Mouse (Mus musculus): ENCODE data around the gene Sp3. TPM values are rescaled to one million over a fixed set of nuclear protein-coding genes. Genes with fewer than 3 reads are reported as not detected.

Gene Sp3
- polyA plus RNA-seq, 1 experiment: 8.9 TPM

DNA sequence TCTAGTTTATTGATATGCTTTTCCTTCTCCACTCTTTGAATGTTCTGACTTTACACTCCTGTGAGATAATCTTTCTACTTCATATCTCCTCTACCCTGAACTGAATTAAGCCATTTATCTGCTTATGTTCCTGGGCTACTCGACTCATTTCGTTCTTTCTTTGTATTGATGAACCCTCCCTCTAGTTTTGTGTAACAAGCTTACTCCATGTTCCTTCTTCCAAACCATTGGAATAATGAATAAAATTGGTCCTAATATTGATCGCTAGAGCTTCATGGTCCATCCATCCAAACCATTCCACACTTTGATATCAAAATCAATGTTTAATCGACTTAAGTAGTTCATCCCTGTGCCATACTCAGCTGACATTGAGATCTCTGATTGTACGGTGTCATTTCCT, 6.4 kb upstream of the Sp3 start, which contains the start of gene Gm11084:
TSS of gene Gm11084 (minus strand) at position 101 of the 400 bp plus-strand sequence.
- peaks cover 1% of the 10 kb centered on the region; the same call in 1 of the 2 replicates for H3K4me1 ChIP-seq (ENCODE audit: control insufficient read depth, insufficient read depth, low read length)
- H3K4me3 ChIP-seq (ENCODE audit: control insufficient read depth, low read depth, low read length): no peak within 1 kb of the TSS
- H3K36me3 ChIP-seq (ENCODE audit: control insufficient read depth, insufficient read depth, low read length): no peaks in the 10 kb centered on the region
- no peak within 1 kb of the TSS for H3K27ac ChIP-seq (ENCODE audit: control insufficient read depth, insufficient read depth, low read depth, low read length)
- no peaks in the 10 kb centered on the region for H3K27me3 ChIP-seq (ENCODE audit: control insufficient read depth, insufficient read depth, low read length)
- TF ChIP-seq POLR2A (IDR thresholded peaks at IDR 0.05; ENCODE audit: control insufficient read depth, low read depth, low read length) (no peak), CTCF (IDR thresholded peaks at IDR 0.05; ENCODE audit: control insufficient read depth, insufficient read depth, insufficient replicate concordance, low read depth, low read length) (no peak)

DNA sequence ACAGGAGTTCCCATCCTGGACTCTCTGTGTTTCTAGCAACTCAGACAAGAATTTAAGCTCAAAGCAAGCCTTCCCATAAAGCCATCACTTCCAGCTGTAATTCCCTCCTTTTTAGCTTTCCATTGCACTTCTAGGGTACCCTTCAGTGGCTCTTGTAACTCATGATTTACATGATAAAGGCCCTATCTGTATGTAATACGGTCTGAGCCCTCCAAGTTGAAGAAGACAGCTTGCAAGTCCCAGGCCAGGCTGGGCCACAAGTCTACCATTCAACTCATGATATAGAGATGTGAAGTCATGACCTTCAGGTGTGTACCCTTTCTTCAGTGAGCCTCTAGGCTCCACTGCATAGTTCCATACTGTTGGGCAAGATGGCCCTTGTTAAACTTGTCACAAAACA, 5.3 kb upstream of the Sp3 start:
- Histone ChIP-seq H3K27ac (ENCODE audit: control insufficient read depth, insufficient read depth, low read depth, low read length) (no peak overlapping the region), H3K4me1 (ENCODE audit: control insufficient read depth, insufficient read depth, low read length) (peaks cover 2% of the 10 kb centered on the region; the same call in 1 of the 2 replicates), H3K36me3 (ENCODE audit: control insufficient read depth, insufficient read depth, low read length) (no peaks in the 10 kb centered on the region), H3K27me3 (ENCODE audit: control insufficient read depth, insufficient read depth, low read length) (no peaks in the 10 kb centered on the region), H3K4me3 (ENCODE audit: control insufficient read depth, low read depth, low read length) (no peak overlapping the region)
- TF ChIP-seq POLR2A (IDR thresholded peaks at IDR 0.05; ENCODE audit: control insufficient read depth, low read depth, low read length) (no peak), CTCF (IDR thresholded peaks at IDR 0.05; ENCODE audit: control insufficient read depth, insufficient read depth, insufficient replicate concordance, low read depth, low read length) (no peak)

DNA sequence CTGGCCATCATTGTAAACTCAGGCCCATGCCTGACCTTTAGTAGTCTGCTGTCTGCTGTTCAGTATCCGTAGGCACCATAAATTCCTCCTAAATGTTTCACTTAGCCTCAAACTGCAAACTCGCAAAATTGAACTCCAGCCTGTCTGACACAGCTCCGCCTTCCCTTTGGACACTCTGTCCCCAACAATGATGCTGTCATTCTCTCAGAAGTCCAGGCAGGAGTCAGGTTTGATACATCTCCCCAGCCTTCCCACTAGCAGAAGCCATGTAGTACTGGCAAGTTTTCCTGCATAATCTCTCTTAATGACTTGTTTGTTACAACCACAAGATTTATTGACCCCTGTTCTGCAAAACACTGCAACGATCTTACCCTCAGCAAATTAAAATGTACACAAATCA, 4.6 kb upstream of the Sp3 start:
- Histone ChIP-seq H3K27ac (ENCODE audit: control insufficient read depth, insufficient read depth, low read depth, low read length) (no peak overlapping the region), H3K27me3 (ENCODE audit: control insufficient read depth, insufficient read depth, low read length) (no peaks in the 10 kb centered on the region)
- TF ChIP-seq CTCF (IDR thresholded peaks at IDR 0.05; ENCODE audit: control insufficient read depth, insufficient read depth, insufficient replicate concordance, low read depth, low read length) (no peak), POLR2A (IDR thresholded peaks at IDR 0.05; ENCODE audit: control insufficient read depth, low read depth, low read length) (no peak)

DNA sequence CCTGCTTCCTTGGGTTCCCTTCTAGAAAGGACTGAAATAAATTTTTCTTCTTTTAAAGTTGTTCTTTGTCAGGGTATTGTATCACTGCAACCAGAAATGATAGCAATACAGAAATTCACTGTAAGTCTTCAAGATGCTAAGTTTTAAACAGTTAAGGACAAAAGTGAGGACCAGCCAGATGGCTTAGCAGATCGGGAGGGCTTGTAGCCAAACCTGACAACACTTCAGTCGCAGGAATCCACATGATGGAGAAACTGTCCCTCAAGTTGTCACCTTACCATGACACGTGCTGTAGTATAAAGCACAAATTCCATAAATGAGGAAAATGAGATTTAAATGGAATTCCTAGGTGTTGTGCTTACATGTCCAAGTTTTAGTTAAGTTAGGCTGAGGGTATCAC, 3.0 kb upstream of the Sp3 start:
- no peak for TF ChIP-seq POLR2A (IDR thresholded peaks at IDR 0.05; ENCODE audit: control insufficient read depth, low read depth, low read length)
- no peak for TF ChIP-seq CTCF (IDR thresholded peaks at IDR 0.05; ENCODE audit: control insufficient read depth, insufficient read depth, insufficient replicate concordance, low read depth, low read length)
- no peaks in the 10 kb centered on the region for H3K27me3 ChIP-seq (ENCODE audit: control insufficient read depth, insufficient read depth, low read length)
- no peak overlapping the region for H3K27ac ChIP-seq (ENCODE audit: control insufficient read depth, insufficient read depth, low read depth, low read length)
- no peak overlapping the region for H3K4me3 ChIP-seq (ENCODE audit: control insufficient read depth, low read depth, low read length)
- no peaks in the 10 kb centered on the region for H3K36me3 ChIP-seq (ENCODE audit: control insufficient read depth, insufficient read depth, low read length)
- H3K4me1 ChIP-seq (ENCODE audit: control insufficient read depth, insufficient read depth, low read length): peaks cover 2% of the 10 kb centered on the region; the same call in 1 of the 2 replicates

More for the DNA sequence above, 4.6 kb upstream of the Sp3 start:
- Histone ChIP-seq H3K4me1 (ENCODE audit: control insufficient read depth, insufficient read depth, low read length) (peaks cover 2% of the 10 kb centered on the region; the same call in 1 of the 2 replicates), H3K36me3 (ENCODE audit: control insufficient read depth, insufficient read depth, low read length) (no peaks in the 10 kb centered on the region), H3K4me3 (ENCODE audit: control insufficient read depth, low read depth, low read length) (no peak overlapping the region)

DNA sequence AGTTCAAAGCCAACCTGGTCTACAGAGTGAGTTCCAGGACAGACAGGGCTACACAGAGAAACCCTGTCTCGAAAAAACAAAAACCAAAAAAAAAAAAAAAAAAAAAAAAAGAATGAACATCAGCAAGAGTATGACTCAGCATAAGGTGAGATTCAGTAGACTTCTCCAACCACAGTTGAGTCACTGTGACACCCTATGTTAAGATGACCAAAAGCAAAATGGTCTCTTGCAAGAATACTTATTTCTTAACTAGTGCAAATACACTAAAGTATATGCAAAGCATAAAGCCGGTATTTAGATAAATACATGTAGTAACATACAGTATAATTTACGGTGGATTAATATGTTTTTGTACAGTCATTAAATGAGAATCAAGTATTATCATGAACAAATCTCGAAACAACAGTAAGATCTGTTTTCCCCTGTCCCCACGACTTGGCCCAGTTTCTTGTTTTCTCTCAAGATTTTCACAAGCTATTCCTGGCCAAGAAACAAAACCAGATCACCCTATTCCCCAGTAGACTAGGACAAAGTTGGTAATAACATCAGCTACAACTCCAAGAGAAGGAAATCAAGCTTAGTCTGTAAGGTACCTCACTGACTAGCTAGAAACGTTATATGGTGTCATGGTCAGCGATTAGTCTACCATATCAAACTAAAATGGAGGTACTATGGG, 2.0 kb upstream of the Sp3 start:
- Histone ChIP-seq H3K27me3 (ENCODE audit: control insufficient read depth, insufficient read depth, low read length) (no peaks in the 10 kb centered on the region), H3K36me3 (ENCODE audit: control insufficient read depth, insufficient read depth, low read length) (no peaks in the 10 kb centered on the region), H3K4me3 (ENCODE audit: control insufficient read depth, low read depth, low read length) (no peak overlapping the region), H3K4me1 (ENCODE audit: control insufficient read depth, insufficient read depth, low read length) (peaks cover 2% of the 10 kb centered on the region; the same call in 1 of the 2 replicates), H3K27ac (ENCODE audit: control insufficient read depth, insufficient read depth, low read depth, low read length) (no peak overlapping the region)
- no peak for TF ChIP-seq CTCF (IDR thresholded peaks at IDR 0.05; ENCODE audit: control insufficient read depth, insufficient read depth, insufficient replicate concordance, low read depth, low read length)
- no peak for TF ChIP-seq POLR2A (IDR thresholded peaks at IDR 0.05; ENCODE audit: control insufficient read depth, low read depth, low read length)

DNA sequence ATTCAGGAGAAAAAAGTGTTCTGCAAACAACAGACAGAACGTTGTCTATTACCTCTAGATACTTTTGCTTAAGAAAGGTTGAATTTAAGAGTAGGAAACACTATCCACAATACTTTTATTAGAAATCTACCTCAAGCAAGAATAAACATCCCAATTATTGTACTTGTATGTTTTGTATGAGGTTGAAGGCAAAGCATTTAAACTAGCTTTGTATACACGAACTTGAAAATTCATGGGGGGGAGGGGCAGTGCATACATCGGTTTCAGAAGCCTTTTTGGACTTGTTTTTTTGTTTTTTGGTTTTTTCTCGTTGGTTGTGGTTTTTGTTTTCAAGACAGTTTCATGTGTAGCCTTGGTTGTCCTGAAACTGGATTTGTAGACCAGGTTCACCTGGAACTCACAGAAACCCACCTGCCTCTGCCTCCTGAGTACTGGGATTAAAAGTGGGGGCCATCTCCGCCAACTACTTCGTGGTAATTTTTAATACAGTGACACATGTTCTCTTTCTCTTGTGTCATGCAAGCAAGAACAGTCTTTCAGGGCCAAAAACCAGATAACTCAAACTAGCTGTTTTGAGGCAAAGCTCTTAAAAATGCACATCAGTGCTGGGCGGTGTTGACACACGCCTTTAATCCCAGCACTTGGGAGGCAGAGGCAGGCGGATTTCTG, 1.3 kb upstream of the Sp3 start:
- H3K27me3 ChIP-seq (ENCODE audit: control insufficient read depth, insufficient read depth, low read length): no peaks in the 10 kb centered on the region
- no peaks in the 10 kb centered on the region for H3K36me3 ChIP-seq (ENCODE audit: control insufficient read depth, insufficient read depth, low read length)
- H3K4me3 ChIP-seq (ENCODE audit: control insufficient read depth, low read depth, low read length): 0 out of 2 replicates have a peak overlapping the region, but pooled peaks have one; percentile 14
- no peak for TF ChIP-seq POLR2A (IDR thresholded peaks at IDR 0.05; ENCODE audit: control insufficient read depth, low read depth, low read length)
- TF ChIP-seq CTCF (IDR thresholded peaks at IDR 0.05; ENCODE audit: control insufficient read depth, insufficient read depth, insufficient replicate concordance, low read depth, low read length): no peak
- H3K4me1 ChIP-seq (ENCODE audit: control insufficient read depth, insufficient read depth, low read length): peaks cover 2% of the 10 kb centered on the region; the same call in 1 of the 2 replicates
- H3K27ac ChIP-seq (ENCODE audit: control insufficient read depth, insufficient read depth, low read depth, low read length): no peak overlapping the region

DNA sequence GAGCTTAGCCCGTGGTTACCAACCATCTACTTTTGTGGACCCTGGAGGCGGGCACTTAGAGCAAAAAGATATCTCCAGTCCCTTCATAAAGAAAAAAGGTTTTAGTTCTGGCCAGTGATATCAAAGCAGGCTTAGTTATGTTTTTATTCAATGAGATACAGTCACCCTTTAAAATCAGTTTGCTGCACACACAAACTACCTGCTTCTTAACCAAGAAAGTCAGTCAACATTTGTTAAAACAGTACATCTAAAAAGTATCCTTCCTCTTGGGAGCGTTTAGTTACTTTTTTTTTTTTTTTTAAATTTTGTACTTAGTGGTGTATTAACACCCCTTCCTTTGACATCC, 802 bp upstream of the Sp3 start:
- TF ChIP-seq CTCF (IDR thresholded peaks at IDR 0.05; ENCODE audit: control insufficient read depth, insufficient read depth, insufficient replicate concordance, low read depth, low read length): no peak
- TF ChIP-seq POLR2A (IDR thresholded peaks at IDR 0.05; ENCODE audit: control insufficient read depth, low read depth, low read length): no peak
- Histone ChIP-seq H3K36me3 (ENCODE audit: control insufficient read depth, insufficient read depth, low read length) (no peaks in the 10 kb centered on the region), H3K4me1 (ENCODE audit: control insufficient read depth, insufficient read depth, low read length) (peaks cover 2% of the 10 kb centered on the region; the same call in 1 of the 2 replicates), H3K4me3 (ENCODE audit: control insufficient read depth, low read depth, low read length) (peak overlapping the region; percentile 98), H3K27ac (ENCODE audit: control insufficient read depth, insufficient read depth, low read depth, low read length) (peak overlapping the region; percentile 99), H3K27me3 (ENCODE audit: control insufficient read depth, insufficient read depth, low read length) (no peaks in the 10 kb centered on the region)
